Mouse (Mus musculus): ENCODE results near the gene Farp1. TPM values are rescaled to one million over a fixed set of nuclear protein-coding genes. Genes with fewer than 3 reads are reported as not detected.
A peak's percentile ranks its signal among the peaks of the same experiment; 100 is the strongest.

Farp1 gene
- total RNA-seq, 2 experiments from 2014 or later = 130 to 160 TPM

DNA sequence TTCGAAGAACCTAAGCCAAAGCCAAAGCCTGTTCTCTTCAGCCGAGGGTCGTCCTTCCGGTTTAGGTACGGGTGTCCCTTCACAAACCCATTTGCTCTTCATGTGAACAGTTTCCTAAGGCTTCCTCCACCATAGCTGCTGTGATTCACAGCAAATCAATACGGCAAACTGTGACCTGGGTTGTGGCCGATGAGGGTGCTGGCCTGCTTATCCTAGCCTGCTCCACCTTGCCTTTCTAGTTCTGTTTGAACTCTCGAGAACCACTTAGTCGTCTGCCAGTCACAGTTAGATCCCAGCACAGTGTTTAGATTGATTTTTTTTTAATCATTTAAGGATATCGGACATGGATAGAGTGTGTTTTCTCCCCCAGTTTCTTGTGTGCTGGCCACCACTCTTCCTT is 203.7 kb downstream of the Farp1 start:
- intact Hi-C loops (cut with DNase I) = no loop called here
- DNase-seq (ENCODE audit: low spot score in 2 of 2) = no peak

DNA sequence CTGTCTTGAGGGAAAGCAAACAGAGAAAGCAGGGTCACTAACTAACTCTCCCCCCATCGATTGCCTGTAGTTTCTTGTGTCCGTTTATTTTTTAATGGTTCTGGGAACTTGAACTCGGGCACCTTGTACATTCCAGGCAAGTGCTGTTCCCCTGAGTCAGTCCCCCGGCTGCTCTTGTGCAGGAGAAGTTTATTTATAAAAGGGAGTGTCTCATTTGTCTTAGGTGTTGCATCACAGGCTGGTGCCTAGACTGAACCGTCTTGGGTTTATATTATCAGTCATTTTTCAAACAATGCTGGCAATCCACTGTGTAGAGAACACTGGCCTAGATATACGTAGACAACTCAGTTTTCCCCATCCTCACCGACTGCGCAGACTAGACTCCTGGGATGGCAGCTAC is 204.4 kb downstream of the Farp1 start:
- intact Hi-C loops (cut with DNase I) = no loop called here
- DNase-seq (ENCODE audit: low spot score in 2 of 2) = no peak

DNA sequence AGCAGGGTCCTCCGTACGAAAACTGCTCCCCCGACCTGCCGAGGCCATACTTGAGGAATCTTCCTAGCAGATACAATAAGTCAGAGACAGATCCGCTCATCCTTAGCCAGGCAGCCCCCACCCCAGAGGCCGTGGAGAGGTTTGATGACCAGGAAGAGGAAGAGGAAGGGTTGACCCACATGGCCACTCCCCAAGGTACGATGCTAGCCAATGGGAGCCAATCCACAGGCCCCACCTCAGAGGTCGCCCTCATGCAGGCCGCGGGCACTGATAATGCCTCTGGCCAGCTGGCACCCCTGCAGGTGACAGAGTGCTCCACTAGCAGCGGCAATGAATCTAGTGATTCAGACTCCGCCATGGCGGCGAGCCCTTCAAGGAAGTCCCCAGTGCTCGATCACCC is 209.1 kb downstream of the Farp1 start:
- intact Hi-C loops (cut with DNase I) = no loop called here
- DNase-seq (ENCODE audit: low spot score in 2 of 2) = no peak

DNA sequence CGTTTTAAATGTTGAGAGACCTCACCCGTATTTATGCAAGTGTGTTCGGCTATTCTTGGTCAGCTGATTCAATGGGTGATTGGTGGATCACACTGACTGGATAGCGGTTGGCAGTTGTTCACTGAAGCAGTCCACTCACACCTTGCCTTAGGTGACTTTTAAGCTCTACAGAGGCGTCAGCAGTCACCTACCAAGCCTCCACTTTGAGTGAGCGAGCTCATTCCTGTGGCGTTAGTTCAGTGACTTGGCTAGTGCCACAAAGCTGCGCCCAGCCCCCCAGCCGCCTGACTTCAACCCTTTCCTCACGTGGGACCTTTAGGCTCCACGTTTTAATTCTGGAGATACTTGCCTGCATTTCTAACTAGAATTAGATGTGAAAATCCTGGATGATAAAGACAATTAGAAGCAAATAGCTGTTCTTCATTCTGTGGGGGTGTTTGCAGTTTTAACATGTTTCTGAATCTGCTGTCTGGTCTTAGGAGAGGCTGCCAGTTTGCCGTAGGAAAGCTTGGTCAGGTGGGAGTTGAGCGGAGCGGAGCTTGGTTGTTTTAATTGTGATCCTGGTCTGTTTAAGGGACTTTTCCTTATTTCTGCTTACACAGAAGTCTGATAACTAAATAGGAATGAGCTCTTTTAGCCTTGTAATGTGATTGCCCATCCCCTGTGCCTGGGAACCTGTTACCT is 211.2 kb downstream of the Farp1 start:
- DNase-seq (ENCODE audit: low spot score in 2 of 2) = no peak
- intact Hi-C loops (cut with DNase I) = no loop called here

DNA sequence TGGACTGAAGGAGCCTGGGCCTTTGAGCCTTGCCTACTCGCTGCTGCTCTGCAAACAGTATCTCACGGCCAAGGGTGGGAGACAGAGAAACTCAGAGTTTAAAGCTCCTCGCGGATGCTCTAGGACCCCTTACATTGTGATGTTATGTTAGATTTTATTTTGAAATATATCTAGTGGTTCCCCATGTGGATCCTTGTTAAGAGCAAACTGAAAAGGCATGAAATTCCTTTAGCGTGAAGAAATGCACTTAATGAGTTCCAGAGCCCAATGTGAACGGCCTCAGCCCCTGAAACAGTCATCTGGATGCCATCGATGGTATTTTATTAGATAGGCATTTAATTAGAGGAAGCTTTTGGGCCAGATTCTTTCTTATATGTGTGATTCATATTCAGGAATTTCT is 212.3 kb downstream of the Farp1 start:
- intact Hi-C loops (cut with DNase I) = no loop called here

DNA sequence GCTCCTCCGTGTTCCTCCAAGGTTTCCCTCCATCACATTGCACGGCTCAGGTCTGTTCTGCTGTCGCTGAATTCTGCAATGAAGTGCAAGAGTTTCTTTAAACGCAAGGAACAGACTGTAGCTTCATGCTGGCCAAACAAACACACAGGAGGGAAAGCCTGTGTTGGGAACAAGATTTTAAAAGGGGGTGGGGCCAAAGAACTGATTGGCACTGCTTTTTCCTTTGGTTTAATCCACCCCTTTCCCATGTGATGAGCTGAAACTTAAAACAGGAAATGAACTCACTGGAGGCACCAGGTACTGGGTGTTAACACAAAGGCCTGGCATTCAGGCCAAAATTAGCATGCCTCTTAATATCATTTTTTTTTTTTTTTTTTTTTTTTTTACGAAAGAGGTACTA is 213.3 kb downstream of the Farp1 start:
- DNase-seq (ENCODE audit: low spot score in 2 of 2) = no peak
- intact Hi-C loops (cut with DNase I) = no loop called here

More for the DNA sequence above, 212.3 kb downstream of the Farp1 start:
- no peak for DNase-seq (ENCODE audit: low spot score in 2 of 2)

DNA sequence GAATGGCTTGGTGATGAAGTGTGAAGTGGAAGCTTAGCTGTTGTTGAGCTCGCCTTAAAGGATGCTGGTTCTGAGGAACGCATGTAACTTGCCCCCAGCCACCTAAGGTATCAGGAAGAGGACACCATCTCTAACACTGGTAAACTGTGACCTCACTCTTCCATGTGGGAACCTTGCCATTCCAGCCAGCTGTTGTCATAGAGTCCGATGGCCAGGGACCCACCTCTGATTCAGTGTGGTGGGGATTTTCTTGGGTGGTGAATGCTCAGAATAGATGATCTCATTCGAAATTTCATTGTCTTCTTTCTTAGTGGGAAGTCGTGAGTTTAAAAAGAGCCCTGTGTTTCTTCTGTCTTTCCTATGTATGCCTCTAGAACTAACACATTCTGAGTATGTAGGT is 216.1 kb downstream of the Farp1 start:
- intact Hi-C loops (cut with DNase I) = loop anchor here (10.0 kb wide), 1 partner anchor 416 kb away; no protein-coding TSS in a partner anchor
- no peak for DNase-seq (ENCODE audit: low spot score in 2 of 2)

DNA sequence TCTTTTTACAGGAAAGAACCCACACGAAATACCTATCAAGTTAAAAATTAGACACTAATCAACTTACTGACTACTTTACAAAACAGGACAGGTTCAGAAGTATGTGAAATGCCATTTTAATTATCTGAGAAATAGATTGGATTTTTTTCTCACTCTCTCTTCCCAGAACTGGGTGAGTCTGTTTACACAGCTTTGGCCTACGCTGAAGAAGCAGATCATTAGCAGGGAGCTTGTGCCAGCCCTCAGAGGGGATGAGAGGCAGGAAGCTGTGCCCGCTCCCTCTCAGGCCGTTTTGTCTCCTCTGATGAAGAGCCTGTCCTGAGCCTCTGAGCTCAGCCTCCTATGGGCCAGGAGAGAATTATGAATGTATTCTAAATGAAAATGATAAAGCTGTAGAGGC is 216.7 kb downstream of the Farp1 start:
- intact Hi-C loops (cut with DNase I) = loop anchor here (10.0 kb wide), 1 partner anchor 417 kb away; no protein-coding TSS in a partner anchor
- no peak for DNase-seq (ENCODE audit: low spot score in 2 of 2)

DNA sequence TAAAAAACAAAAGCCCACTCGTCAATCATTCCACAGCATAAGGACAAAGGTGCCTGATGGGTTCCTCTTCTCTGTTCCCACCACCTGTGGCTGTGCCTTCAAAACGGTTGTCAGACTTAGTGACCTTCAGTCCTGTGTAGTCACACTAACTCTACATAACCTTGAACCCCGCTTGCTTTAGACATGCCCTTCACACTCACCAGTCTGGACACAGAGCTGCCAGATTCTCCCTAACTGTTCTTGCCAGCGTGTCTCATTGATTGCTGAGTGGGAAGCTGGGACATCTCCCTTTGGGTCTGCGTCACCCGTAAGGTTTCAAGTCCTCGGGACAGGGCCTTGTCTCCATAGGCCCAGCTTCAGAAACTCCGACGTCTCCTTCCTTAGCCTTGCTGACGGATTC is 217.5 kb downstream of the Farp1 start:
- DNase-seq (ENCODE audit: low spot score in 2 of 2) = no peak
- intact Hi-C loops (cut with DNase I) = loop anchor here (10.0 kb wide), 1 partner anchor 418 kb away; no protein-coding TSS in a partner anchor

DNA sequence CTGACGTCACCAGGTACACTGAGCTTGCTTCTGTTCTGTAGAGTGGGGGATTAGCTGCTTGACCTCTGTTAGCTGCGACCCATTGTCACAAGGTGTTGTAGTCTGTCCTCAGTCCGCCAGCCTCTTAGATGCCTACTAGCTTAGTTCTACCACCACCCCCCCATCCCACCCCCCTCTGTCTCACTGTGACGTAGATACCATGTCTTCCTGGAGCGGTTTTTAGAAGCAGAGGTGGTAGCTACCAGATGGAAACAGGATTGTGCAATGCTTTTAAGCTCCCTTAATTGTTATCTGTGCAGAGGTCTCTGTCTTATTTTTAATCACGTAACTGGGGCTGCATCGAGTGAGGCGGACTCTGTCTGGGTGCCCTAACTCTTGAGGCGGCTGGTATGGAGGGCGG is 219.9 kb downstream of the Farp1 start:
- DNase-seq (ENCODE audit: low spot score in 2 of 2) = no peak
- intact Hi-C loops (cut with DNase I) = loop anchor here (10.0 kb wide), 1 partner anchor 420 kb away; no protein-coding TSS in a partner anchor

DNA sequence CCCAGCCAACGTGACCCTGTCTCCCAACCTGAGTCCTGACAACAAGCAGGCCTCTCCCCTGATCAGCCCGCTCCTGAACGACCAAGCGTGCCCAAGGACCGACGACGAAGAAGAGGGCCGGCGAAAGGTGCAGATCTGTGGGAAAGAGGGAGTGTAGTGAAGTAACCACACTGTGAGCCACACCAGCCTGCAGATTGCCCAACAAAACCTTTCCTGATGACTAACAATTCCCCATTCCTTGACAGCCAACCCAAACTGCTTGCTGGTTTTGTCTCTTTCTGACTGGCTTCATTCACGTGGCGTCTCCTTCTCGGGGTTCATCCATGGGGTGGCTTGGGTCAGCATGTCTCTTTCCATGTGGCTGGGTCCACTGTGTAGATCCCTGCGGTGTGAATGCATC is 220.5 kb downstream of the Farp1 start:
- intact Hi-C loops (cut with DNase I) = loop anchor here (10.0 kb wide), 1 partner anchor 421 kb away; no protein-coding TSS in a partner anchor
- DNase-seq (ENCODE audit: low spot score in 2 of 2) = no peak

DNA sequence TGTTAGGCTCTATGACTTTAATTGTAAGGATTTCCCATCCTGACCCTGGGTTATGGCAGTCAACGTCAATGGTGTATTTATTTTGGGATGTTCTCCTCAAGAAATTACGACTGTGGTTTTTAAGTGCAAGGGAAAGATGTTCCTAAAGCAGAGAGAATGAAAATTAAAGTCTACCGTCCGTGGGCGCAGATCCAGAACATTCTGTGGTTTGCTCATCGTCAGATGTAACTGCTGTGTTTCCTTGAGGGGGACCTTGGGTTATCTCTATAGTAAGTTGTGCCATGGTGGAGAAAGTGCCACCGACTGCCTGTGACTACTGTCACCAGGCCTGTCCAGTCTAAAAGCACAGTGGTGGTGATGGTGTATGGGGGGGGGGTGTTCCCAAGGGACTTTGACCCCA is 221.9 kb downstream of the Farp1 start:
- intact Hi-C loops (cut with DNase I) = loop anchor here (10.0 kb wide), 1 partner anchor 422 kb away; no protein-coding TSS in a partner anchor
- no peak for DNase-seq (ENCODE audit: low spot score in 2 of 2)

DNA sequence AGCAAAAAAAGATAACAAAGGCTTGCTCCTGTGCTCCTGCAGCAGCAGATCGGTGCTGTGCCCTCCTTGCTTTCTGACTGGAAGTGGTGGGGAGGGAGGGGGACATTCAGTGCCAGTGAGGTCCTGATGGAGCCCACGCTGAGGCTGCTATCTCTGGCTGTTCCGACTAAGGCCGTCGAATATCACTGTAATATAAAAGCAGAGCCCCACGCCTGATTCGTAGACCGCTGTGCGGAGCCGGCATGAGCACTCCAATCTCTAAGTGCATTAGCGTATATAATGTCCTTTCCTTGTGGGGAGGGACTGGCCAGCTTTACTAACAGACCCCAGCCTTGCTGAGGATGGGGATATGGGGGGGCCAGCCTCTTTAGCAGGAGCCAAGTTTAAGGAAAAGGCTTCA is 224.3 kb downstream of the Farp1 start:
- intact Hi-C loops (cut with DNase I) = loop anchor here (10.0 kb wide), 1 partner anchor 425 kb away; no protein-coding TSS in a partner anchor
- DNase-seq (ENCODE audit: low spot score in 2 of 2) = no peak

DNA sequence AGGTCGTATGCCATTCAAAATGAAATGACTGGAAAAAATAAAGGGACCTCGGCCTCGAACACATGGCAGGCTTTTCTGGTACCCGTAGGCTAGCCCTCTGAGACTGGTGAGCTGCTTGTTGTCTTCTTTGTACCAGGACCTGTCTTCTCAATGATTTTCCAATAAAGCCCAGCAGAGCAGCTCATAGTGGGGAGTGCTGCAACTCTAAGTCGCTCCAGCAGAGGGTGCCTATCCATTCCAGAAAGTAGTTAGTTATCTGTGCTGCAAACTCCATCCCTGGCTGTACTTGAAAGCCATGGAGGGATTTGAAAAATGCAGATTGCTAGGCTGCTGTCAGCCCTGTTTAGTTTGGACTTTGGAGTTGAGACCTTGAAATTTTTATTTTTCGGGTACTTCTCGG is 224.8 kb downstream of the Farp1 start:
- peak; percentile 40 to 53 for DNase-seq (ENCODE audit: low spot score in 2 of 2)
- intact Hi-C loops (cut with DNase I) = loop anchor here (10.0 kb wide), 1 partner anchor 425 kb away; no protein-coding TSS in a partner anchor

DNA sequence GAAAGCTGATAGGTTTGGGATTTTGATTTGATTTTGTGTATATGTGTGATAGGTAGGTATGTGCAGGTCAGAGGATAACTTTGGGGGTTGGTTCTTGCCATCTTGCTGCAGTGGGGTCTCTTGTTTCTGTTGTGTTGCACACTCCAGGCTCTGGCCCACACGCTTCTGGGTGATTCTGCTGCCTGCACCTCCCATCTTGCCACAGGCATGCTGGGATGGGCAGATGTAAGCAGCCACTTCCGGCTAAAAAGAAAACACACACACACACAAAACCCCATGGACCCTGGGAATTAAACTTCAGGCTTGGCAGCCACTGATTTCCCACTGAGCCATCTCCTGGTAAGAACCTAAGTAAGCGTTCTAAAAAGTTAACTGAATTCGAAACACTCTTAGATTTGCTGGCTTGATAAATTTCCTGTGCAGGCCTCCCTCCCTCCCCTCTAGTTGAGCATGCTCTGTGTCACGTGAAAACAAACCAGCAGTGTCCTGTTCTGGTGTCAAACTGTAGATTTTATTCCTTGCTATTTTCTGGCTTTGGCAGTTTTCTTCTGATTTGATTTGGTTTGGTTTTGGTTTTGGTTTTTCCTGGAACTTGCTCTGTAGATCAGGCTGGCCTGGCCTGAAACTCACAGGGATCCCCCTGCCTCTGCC is 226.4 kb downstream of the Farp1 start:
- DNase-seq (ENCODE audit: low spot score in 2 of 2) = no peak
- intact Hi-C loops (cut with DNase I) = no loop called here

DNA sequence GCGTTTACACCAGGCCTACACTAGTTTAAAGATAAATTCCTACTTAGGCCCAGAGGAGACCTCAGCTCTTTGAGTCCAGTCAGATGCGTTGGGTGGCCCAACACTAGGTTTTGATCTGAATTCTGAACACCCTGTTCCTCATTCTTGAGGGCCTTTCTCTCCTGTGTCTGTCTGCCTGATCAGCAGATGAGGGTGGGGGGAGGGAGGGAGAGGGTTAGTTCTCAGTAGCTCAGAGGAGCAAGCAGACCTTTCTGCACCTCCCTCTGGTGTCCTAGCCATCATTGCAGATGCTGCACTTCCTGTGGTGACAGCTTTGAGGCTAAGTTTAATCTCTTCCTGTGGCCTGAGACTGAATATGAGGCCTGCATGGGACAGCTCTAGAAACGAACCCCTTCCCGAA is 227.6 kb downstream of the Farp1 start:
- intact Hi-C loops (cut with DNase I) = no loop called here
- DNase-seq (ENCODE audit: low spot score in 2 of 2) = no peak

DNA sequence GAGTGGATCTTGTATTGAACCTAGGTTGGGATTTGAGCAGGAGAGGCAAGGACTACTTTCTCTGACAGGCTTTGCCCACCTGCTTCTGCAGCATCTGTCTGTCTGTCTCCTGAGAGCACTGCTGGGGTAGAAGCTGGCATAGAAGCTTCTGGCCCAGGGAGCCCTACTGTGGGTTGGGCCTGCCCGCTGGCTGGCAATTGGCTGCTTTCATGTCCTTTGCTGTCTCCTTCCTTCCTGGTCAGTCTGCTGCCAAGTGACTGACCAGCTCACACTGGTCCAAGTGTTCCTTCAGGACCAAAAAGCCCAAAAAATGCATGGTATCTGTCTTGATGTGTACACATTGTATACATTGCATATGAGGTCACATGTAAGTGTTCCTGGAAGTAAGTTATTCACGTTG is 228.9 kb downstream of the Farp1 start:
- DNase-seq (ENCODE audit: low spot score in 2 of 2) = no peak
- intact Hi-C loops (cut with DNase I) = no loop called here

DNA sequence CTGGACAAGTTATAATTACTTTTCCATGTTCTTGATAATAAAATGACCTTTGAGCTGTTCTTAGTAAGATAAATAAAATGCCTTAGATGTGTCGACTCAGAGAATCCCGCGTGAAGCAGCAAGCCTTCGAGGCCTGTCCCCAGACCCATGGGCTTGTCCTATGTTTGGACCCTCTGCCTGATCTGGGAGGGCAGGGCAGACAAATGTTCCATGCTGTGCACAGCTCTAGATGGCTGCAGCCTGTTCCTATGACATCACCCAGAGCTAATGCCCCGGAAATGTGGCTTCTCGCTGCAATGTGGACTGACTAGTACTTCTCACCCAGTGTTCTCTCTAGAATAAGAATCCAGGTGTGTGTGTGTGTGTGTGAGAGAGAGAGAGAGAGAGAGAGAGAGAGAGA is 229.5 kb downstream of the Farp1 start:
- intact Hi-C loops (cut with DNase I) = no loop called here

DNA sequence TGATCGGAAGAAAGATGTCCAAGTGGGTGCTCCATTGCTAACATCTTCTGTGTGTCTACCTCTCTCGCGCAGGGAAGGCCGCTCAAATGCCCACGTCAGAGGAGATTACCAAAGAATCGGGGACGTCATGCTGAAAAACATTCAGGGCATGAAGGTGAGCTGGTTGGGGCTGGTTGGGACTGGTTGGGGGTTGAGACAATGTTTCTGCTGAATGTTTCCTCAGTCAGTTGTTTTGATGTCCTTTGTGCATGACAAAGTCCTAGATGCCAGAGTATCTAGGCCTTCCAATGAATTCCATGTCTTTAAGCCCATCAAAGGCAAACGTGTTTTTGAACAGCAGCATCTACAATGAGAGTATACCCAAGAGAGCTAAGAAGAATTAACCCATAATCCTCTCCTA is 232.8 kb downstream of the Farp1 start:
- intact Hi-C loops (cut with DNase I) = no loop called here
- DNase-seq (ENCODE audit: low spot score in 2 of 2) = no peak

More for the DNA sequence above, 229.5 kb downstream of the Farp1 start:
- no peak for DNase-seq (ENCODE audit: low spot score in 2 of 2)

DNA sequence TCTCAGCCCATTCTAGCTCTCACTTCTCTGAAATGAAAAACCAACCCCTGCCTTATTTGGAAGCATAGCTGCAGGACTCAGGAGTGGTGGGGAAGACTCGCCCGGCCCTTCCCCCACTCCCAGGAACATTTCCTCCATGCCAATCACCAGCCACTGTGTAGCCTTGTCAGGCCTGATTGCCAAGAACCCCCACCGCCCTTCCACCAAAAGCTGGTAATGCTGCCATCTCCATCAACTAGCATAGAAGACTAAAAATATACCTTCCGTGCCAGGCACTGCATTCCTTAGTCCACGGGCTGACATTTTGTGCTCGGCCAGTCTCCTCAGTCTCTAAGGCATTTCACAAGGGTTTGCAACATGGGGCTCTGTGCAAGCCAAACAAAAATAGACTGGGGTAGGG is 235.5 kb downstream of the Farp1 start:
- no peak for DNase-seq (ENCODE audit: low spot score in 2 of 2)
- intact Hi-C loops (cut with DNase I) = loop anchor here (5.0 to 10.0 kb wide), 2 partner anchors 312 to 484 kb away; no protein-coding TSS in a partner anchor

DNA sequence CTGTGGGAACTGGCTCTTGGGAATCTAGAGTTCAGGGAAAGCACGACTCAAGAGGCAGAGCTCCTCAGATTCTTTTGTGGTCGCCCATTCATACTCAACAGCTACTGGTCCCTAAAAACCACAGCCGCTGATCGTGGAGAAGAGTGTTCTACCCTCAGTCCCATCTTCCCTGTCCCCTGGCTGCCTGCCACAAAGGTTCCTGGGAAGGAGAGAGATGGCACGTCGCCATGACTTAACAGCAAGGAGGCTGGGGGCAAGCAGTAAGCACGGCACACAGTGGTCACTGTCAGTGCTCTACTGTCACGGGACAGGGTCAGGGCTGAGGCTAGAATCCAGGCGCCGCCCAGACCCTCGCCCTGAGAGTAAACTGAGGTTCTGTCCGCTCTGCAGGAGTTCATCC is 240.0 kb downstream of the Farp1 start:
- intact Hi-C loops (cut with DNase I) = loop anchor here (5.0 to 10.0 kb wide), 2 partner anchors 307 to 480 kb away; no protein-coding TSS in a partner anchor
- no peak for DNase-seq (ENCODE audit: low spot score in 2 of 2)

Measured in left cerebral cortex, postnatal 36 days (tissue).